Mouse (Mus musculus) midbrain, embryonic 11.5 days (tissue): Measurements from ENCODE around the gene Ube2b. TPM values are rescaled to one million over a fixed set of nuclear protein-coding genes. Genes with fewer than 3 reads are reported as not detected.
A peak's percentile ranks its signal among the peaks of the same experiment; 100 is the strongest.

ENCODE experiments used
- ATAC-seq: fragments of 200-750 bp; cut with Nextera tagmentation; 2 replicates; pipeline ENCODE4 v1.8.0; 2017; ENCODE audit warnings: moderate TSS enrichment, moderate library complexity; ENCODE audit not compliant: low FRiP score
- DNase-seq: peaks from one replicate; pipeline ENCODE4 v3.0.0; 2015; ENCODE audit warnings: low spot score; ENCODE audit errors: missing footprints
- H3K27ac ChIP-seq: fragments of 300-500 bp; sonication (generic); 2 replicates; pipeline ENCODE4 v1.5.1; 2014; ENCODE audit warnings: low read depth, low read length
- H3K27me3 ChIP-seq: fragments of 300-500 bp; sonication (generic); 2 replicates; pipeline ENCODE4 v1.6.1; 2014; ENCODE audit warnings: mild to moderate bottlenecking, low read length, moderate library complexity, mixed read lengths; ENCODE audit not compliant: control insufficient read depth, insufficient read depth
- H3K36me3 ChIP-seq: fragments of 300-500 bp; sonication (generic); 2 replicates; pipeline ENCODE4 v1.6.1; 2014; ENCODE audit warnings: mild to moderate bottlenecking, low read length, moderate library complexity, mixed read lengths; ENCODE audit not compliant: control insufficient read depth, insufficient read depth
- H3K4me1 ChIP-seq: fragments of 300-500 bp; sonication (generic); 2 replicates; pipeline ENCODE4 v1.6.1; 2014; ENCODE audit warnings: low read length; ENCODE audit not compliant: control insufficient read depth, insufficient read depth
- H3K4me2 ChIP-seq: fragments of 300-500 bp; sonication (generic); 2 replicates; pipeline ENCODE4 v1.6.1; 2014; ENCODE audit warnings: mild to moderate bottlenecking, moderate library complexity
- H3K4me3 ChIP-seq: fragments of 300-500 bp; sonication (generic); 2 replicates; pipeline ENCODE4 v1.5.1; 2014; ENCODE audit warnings: low read depth, low read length
- H3K9ac ChIP-seq: fragments of 300-500 bp; sonication (generic); 2 replicates; pipeline ENCODE4 v1.6.1; 2014; ENCODE audit warnings: low read length
- H3K9me3 ChIP-seq: fragments of 300-500 bp; sonication (generic); 2 replicates; pipeline ENCODE4 v1.6.1; 2016; ENCODE audit warnings: low read length; ENCODE audit not compliant: control insufficient read depth
- WGBS: fragments of 180-500 bp; shearing (Covaris S2); extraction: QIAGEN DNeasy Blood & Tissue Kit; methylation state at CpG from one replicate; pipeline ENCODE4 v1.1.7; 2014; 5-methylcytosine and 5-hydroxymethylcytosine counted together
- polyA plus RNA-seq: library from polyadenylated mRNA; unstranded; fragments of >200 nt; fragmentation: Nextera tagmentation; extraction: Ambion mirVana; gene quantifications from 2 replicates; pipeline ENCODE4 v1.2.1, GENCODE M21; 2014

Gene Ube2b
- polyA plus RNA-seq, 1 experiment from 2014 or later = 192 TPM

DNA sequence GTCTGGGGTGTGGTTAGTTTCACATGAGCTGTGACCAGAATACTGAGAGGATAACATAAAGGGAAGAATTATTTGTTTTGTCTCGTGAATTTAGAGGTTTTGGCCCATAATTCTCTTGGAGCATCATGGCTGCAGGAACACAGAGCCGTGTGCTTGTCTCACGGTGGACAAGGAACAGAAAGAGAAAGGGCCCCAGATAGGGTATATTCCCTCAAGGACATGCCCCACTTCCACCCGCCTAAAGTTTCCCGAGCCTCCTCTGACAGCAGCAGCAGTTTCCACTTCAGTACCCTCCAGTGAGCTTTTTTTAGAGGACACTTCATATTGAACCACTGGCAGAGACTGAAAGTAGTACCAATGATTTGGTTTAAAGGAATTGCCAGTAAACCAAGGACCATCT lies 11.0 kb upstream of the Ube2b start:
- H3K36me3 ChIP-seq = no peaks in the 10 kb centered on the region

GRCm38 (mm10) chr11:52011011-52011410 lies 10.4 kb upstream of the Ube2b start:
- 91% methylated on average over 11 of the region's 11 CpGs for WGBS
- no peaks in the 10 kb centered on the region for H3K36me3 ChIP-seq

More for the DNA sequence above, 11.0 kb upstream of the Ube2b start:
- Histone ChIP-seq H3K4me1 (no peaks in the 10 kb centered on the region), H3K27me3 (no peaks in the 10 kb centered on the region), H3K9ac (no peak overlapping the region), H3K9me3 (no peaks in the 10 kb centered on the region), H3K4me2 (no peak overlapping the region), H3K4me3 (no peak overlapping the region), H3K27ac (no peak overlapping the region)
- no peak for ATAC-seq
- WGBS = 90% methylated on average over 5 of the region's 5 CpGs
- DNase-seq = no peak

GRCm38 (mm10) chr11:52005586-52005985 lies 5.0 kb upstream of the Ube2b start:
- 76% methylated on average over 2 of the region's 2 CpGs for WGBS
- H3K4me3 ChIP-seq = no peak overlapping the region
- H3K27me3 ChIP-seq = no peaks in the 10 kb centered on the region

More at GRCm38 (mm10) chr11:52011011-52011410, 10.4 kb upstream of the Ube2b start:
- ATAC-seq (no peak), DNase-seq (no peak)
- no peak overlapping the region for H3K27ac ChIP-seq
- no peaks in the 10 kb centered on the region for H3K9me3 ChIP-seq
- H3K9ac ChIP-seq = no peak overlapping the region
- H3K4me1 ChIP-seq = no peaks in the 10 kb centered on the region
- no peak overlapping the region for H3K4me2 ChIP-seq
- H3K4me3 ChIP-seq = no peak overlapping the region
- H3K27me3 ChIP-seq = no peaks in the 10 kb centered on the region

GRCm38 (mm10) chr11:52003772-52004528 lies 3.4 kb upstream of the Ube2b start, which contains the start of gene Cdkl3:
TSS of gene Cdkl3 (plus strand) at chr11:52004221.
- peak; percentile 90 for ATAC-seq

More at GRCm38 (mm10) chr11:52005586-52005985, 5.0 kb upstream of the Ube2b start:
- H3K36me3 ChIP-seq = no peaks in the 10 kb centered on the region
- DNase-seq (no peak), ATAC-seq (no peak)
- H3K9me3 ChIP-seq = no peaks in the 10 kb centered on the region
- peak overlapping the region; percentile 10; the same call in 1 of the 2 replicates for H3K4me2 ChIP-seq
- no peak overlapping the region for H3K9ac ChIP-seq
- peaks cover 3% of the 10 kb centered on the region for H3K4me1 ChIP-seq
- no peak overlapping the region for H3K27ac ChIP-seq

DNA sequence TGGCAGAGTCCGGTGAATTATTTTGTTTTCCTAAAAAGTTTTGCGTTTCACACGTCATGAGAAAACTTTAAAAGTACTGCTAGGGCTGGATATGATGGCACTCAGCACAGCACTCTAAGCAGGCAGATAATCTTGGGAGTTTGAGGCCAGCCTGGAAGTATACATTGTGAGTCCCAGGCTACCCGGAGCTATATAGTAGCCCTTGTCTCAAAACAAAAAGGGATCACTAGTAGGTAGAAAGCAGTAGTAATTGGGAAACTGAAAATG lies 2.9 kb upstream of the Ube2b start:
- Histone ChIP-seq H3K4me1 (peaks cover 10% of the 10 kb centered on the region), H3K9ac (peak overlapping the region; percentile 47), H3K27ac (peak overlapping the region; percentile 38; the same call in 1 of the 2 replicates), H3K4me3 (peak overlapping the region; percentile 79), H3K36me3 (no peaks in the 10 kb centered on the region), H3K4me2 (peak overlapping the region; percentile 48), H3K27me3 (no peaks in the 10 kb centered on the region), H3K9me3 (no peaks in the 10 kb centered on the region)
- ATAC-seq = no peak
- no peak for DNase-seq
- WGBS = 20% methylated on average over 4 of the region's 4 CpGs

More at GRCm38 (mm10) chr11:52003772-52004528, 3.4 kb upstream of the Ube2b start, which contains the start of gene Cdkl3:
- no peaks in the 10 kb centered on the region for H3K36me3 ChIP-seq
- no peaks in the 10 kb centered on the region for H3K27me3 ChIP-seq
- peak within 1 kb of the TSS; percentile 79 for H3K4me3 ChIP-seq
- peak within 1 kb of the TSS; percentile 87 for H3K9ac ChIP-seq
- WGBS = under 1% methylated on average over 51 of the region's 51 CpGs
- H3K27ac ChIP-seq = peak within 1 kb of the TSS; percentile 84
- H3K4me1 ChIP-seq = peaks cover 6% of the 10 kb centered on the region
- H3K9me3 ChIP-seq = no peaks in the 10 kb centered on the region
- H3K4me2 ChIP-seq = peak within 1 kb of the TSS; percentile 48
- DNase-seq = peak; percentile 98

DNA sequence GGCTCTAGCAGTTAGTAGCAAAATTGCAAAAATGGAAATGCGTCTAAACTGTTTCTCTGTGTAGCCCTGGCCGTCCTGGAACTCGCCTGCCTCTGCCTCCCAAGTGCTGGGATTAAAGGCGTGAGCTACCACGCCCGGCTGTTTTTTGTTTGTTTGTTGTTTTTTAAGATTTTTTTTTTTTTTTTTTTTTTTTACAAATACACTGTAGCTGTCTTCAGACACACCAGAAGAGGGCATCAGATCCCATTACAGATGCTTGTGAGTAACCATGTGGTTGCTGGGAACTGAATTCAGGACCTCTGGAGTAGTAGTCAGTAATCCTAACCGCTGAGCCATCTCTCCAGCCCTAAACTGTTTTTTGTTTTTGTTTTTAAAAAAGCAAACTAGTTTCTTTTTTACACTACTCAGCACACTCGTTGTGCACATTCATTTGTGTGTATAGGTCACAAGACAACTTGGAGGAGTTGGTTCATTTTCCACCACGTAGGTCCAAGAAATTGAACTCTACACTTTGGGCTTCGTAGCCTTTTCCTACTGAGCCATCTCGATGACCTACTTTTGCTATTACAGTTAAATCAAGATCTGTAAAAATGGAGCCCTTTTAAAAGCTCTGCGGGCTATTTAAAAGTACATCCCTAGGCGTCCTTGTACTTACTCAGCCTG lies 2.4 kb upstream of the Ube2b start:
- ATAC-seq = no peak
- 81% methylated on average over 13 of the region's 13 CpGs for WGBS
- peak overlapping the region; percentile 79 for H3K4me3 ChIP-seq
- peak overlapping the region; percentile 48 for H3K4me2 ChIP-seq
- no peak overlapping the region; the same call in 1 of the 2 replicates for H3K27ac ChIP-seq
- no peaks in the 10 kb centered on the region for H3K27me3 ChIP-seq
- H3K9ac ChIP-seq = peak overlapping the region; percentile 47
- peak; percentile 86 for DNase-seq
- H3K36me3 ChIP-seq = no peaks in the 10 kb centered on the region
- peaks cover 12% of the 10 kb centered on the region for H3K4me1 ChIP-seq
- H3K9me3 ChIP-seq = no peaks in the 10 kb centered on the region

- no peak overlapping the region for H3K27ac ChIP-seq
- WGBS = 94% methylated on average over 8 of the region's 8 CpGs
- H3K4me3 ChIP-seq = no peak overlapping the region
- no peak overlapping the region for H3K9ac ChIP-seq
- no peaks in the 10 kb centered on the region for H3K27me3 ChIP-seq
- peaks cover 3% of the 10 kb centered on the region; the same call in 1 of the 2 replicates for H3K36me3 ChIP-seq
- ATAC-seq (no peak), DNase-seq (no peak)
- no peak overlapping the region for H3K4me2 ChIP-seq
- H3K4me1 ChIP-seq = peaks cover 12% of the 10 kb centered on the region
- no peaks in the 10 kb centered on the region for H3K9me3 ChIP-seq
Measured at GRCm38 (mm10) chr11:52001861-52002260, 1.3 kb upstream of the Ube2b start.

DNA sequence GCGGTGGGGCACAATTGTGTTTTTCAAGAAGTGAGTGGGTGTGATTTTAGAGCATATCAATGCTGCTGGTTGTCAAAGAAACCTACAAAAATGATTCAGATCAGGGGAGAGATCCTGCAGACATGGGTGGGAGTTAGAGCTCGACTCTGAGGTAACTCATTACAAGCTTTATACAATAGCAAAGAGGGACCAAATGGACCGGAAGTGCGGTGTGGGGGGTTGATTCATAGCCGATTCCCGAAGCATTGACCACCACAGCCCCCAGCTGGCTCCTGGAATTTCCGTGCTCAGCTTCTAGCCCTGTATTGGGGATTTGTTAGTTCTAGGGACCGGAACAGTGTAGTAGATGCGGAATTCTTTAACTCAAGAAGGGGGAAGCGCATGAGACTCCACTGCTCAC lies 779 bp upstream of the Ube2b start:
- peaks cover 7% of the 10 kb centered on the region; the same call in 1 of the 2 replicates for H3K36me3 ChIP-seq
- no peak overlapping the region for H3K4me2 ChIP-seq
- H3K9me3 ChIP-seq = no peaks in the 10 kb centered on the region
- WGBS = 77% methylated on average over 10 of the region's 10 CpGs
- H3K9ac ChIP-seq = no peak overlapping the region
- ATAC-seq = no peak
- H3K4me3 ChIP-seq = no peak overlapping the region
- no peak for DNase-seq
- H3K4me1 ChIP-seq = peaks cover 12% of the 10 kb centered on the region
- no peak overlapping the region for H3K27ac ChIP-seq
- H3K27me3 ChIP-seq = no peaks in the 10 kb centered on the region
